Mouse (Mus musculus): ENCODE data around the gene Celf5.

Celf5 gene

DNA sequence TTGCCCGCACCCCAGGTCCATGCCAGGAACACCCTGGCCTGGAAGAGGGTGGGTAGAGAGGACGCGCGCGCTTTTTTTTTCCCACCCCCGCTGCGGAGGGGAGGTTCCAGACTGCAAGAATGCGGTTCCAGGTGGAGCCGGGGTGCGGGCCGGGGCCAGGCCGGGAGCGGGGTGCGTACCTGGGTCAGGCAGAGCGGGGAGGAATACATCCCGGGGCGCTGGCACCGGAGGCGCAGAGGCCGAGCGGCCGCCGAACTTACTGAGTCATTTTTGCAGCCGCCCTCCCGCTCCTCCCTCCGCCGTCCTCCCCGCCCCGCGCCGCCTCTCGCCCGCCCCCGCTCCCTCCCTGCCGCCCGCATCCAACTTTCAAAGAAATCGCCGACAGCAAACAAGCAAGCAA lies 55.6 kb downstream of the Celf5 start:
- no peak for DNase-seq (ENCODE audit: low read depth, low spot score)

DNA sequence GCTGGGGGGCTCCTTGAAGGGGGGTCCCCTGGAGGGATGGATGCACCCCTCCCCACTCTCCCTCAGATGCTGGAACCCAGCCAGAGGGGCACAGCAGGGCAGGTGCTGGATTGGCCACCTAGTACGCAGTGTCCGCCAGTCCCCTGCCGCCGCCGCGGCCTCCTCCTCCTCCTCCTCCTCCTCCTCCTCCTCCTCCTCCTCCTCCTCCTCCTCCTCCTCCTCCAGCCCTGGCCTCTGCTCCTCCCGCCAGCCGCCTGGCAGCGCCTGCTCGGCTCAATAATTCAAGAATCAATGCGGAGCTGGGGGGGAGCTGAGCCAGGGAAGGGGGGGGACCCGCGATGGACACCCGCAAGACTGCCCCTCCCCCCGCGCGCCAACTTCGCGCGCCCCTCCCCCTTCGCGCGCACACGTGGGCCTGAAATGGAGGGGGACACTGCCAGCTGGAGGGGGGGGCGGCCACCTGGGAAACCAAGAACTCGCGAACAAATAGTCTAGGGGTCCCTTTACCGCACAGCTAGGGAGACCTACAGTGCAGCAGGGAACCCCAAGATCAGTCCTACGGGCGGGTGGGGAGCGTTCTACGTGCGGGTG lies 56.3 kb downstream of the Celf5 start:
- DNase-seq (ENCODE audit: low read depth, low spot score) = no peak

GRCm38 (mm10) chr10:81425236-81425850 lies 57.2 kb downstream of the Celf5 start:
- DNase-seq (ENCODE audit: low read depth, low spot score) = no peak

GRCm38 (mm10) chr10:81424246-81425051 lies 58.1 kb downstream of the Celf5 start:
- DNase-seq (ENCODE audit: low read depth, low spot score) = no peak

DNA sequence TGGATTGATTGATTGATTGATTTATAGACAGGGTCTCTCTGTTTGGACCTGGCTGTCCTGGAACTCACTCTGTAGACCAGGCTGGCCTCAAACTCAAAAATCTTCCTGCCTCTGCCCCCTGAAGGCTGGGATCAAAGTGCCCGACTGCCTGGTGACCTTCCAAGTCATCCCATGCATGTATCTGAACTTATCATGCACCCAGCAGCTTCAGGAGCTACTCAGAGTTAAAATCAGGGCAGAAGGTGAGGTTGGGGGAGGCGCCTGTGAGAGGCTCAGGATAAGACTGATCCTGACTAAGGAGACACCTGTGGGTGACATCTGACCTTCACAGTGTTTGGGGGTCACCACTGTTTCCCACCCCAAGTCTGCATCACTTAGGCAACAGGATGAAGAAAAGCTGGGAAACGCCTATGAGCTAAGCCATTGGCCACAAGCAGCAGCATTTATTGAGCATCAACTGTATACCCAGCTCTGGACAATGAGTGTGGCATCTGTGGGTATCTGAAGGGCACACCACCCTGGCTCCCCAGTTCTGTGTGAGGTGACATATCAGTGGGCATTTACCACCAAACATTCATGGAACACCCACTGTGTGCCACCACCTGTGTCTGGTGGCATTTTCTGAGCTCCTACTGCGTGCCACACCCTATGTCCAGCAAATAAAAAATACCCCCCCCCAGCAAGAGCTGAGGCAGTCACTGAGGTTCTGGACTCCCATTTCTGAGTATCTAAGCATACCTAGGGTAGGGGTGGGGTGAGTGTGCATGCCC lies 58.8 kb downstream of the Celf5 start:
- no peak for DNase-seq (ENCODE audit: low read depth, low spot score)

- DNase-seq (ENCODE audit: low read depth, low spot score) = no peak
Measured at GRCm38 (mm10) chr10:81422661-81423217, 59.8 kb downstream of the Celf5 start.

- DNase-seq (ENCODE audit: low read depth, low spot score) = no peak
Measured at GRCm38 (mm10) chr10:81422191-81422590, 60.3 kb downstream of the Celf5 start.

- DNase-seq (ENCODE audit: low read depth, low spot score) = no peak
Measured at GRCm38 (mm10) chr10:81421797-81422100, 60.8 kb downstream of the Celf5 start.

DNA sequence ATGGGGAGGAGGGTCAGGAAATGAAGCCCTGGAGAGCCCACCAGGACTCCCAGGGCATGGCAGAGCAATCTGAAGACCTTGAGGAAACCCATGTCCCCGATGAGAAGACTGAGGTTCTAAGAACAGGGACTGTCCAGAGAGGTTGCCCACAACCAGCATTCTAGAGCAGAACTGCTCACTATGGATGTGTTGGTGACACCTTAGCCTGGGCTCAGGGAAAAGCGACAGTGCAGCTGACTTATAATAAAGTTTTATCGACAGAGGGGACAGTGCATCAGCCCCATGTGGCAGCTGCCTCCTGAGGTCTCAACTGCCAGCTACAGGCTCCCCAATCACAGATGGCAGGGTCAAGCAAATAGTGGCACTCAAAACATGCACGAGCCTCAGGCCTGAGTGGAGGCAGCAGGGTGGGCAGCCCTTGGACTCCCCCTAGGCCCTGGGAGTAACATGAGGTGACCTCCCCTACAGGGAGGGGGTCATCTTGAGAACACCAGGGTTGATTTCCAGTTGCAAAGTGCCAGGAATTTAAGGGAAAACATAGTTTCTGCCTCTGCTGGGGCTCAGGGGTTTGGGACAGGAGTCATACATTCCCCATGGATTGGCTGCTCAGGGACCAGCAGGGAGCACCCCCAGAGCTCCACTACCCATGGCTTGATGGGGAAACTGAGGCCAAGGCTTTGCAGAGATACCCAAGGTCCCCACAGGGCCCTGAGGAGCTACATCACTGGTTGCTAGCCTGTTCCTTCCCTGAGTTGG lies 61.3 kb downstream of the Celf5 start:
- no peak for DNase-seq (ENCODE audit: low read depth, low spot score)

DNA sequence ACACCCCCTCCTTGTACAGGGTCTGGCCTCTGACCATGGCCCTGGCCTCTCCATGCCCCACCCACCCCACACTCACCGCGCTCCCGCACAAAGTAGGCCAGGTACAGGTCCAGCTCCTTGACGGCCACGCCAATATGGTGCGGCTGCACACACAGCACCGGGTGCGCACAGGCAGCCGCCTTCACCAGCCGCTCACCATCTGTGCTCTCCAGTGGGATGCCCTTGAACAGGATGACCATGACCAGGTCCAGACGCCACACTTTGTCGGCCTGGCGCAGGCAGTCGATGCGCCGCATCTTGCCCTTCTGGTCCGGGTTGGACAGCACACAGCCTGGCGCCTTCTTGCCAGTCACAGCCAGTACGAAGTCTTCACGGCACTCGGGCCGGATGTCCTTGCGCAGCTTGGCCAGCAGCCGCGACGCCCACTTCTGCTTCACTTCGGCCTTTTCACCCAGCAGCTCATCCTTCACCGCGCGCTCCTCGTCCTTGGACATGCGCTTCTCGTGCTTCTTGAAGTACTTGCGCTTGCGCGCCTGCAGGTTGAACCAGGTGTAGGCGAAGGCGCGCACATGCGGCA lies 62.2 kb downstream of the Celf5 start:
- no peak for DNase-seq (ENCODE audit: low read depth, low spot score)

DNA sequence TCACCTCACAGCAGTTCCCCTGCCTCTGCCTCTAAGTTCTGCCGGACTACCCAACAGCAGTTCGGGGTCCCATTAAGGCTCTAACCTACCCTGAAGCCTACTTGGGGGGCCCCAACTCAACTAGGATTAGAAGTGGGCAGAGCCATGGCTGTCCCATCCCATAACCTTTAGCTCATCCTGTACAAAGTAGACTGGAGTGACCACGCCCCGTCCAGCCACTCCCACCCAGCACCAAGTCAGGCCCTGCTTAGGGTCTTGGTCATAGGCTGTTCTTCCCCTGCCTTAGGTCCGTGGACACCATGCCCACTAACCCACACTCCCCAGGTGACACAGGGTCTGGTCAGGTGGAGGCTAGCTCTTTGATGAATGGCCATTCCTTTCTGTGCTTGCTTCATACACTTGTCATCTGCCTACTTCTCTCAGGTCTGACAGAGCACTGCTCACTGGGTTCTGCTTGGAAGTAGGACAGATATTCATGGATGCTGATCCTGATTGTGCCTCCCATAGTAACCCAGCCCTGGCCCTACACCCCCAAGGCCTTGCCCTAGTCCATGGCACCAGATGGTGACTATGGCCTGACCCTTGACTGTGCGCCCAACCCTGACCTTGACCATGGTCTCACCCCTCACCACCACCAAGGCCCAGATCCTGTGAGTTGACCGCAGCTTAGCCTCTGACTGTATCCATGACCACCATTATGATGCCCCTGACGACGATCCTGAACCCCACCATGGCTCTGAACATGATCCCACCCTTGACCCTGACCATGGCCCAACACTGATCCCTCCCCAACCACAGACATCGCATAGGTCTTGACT lies 63.2 kb downstream of the Celf5 start:
- no peak for DNase-seq (ENCODE audit: low read depth, low spot score)

- DNase-seq (ENCODE audit: low read depth, low spot score) = no peak
Measured at GRCm38 (mm10) chr10:81418216-81419070, 64.1 kb downstream of the Celf5 start.

GRCm38 (mm10) chr10:81417227-81418215 lies 65.0 kb downstream of the Celf5 start:
- DNase-seq (ENCODE audit: low read depth, low spot score) = no peak

GRCm38 (mm10) chr10:81416581-81417226 lies 65.8 kb downstream of the Celf5 start:
- no peak for DNase-seq (ENCODE audit: low read depth, low spot score)

DNA sequence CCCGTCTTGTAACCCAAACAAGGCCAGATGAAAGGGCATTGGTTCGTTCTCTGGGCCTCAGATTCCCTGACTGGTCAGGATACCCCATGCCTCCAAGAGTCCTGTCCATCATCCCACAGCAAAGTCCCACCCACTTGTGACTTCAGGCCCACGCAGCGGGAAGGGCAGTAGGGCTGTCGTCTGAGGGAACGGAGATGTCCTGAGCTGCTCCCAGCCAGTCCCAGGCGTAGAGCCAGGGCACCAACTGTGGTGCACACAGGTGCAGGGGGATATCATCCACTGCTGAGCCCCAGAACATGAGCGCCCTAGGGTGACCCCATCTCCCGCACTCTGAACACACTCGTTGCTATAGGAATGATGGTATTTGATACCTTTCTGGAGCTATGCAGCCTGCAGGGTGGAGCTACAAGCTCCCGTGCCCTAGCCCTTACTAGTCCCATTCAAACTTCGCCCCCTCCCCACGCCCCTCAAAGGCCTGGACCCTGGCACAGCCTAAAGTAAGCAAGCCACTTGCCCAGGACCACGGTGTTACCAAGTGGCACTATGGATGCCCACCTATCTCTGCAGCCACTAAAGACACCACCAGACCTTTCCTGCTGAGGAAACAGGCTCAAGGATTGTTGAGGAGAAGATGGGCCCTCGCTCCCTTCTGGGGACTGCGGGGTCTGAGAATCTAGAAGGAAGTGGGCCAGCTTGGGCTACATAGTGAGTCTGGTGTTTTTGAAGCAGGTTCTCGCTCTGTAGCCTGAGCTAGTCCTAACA lies 66.8 kb downstream of the Celf5 start:
- no peak for DNase-seq (ENCODE audit: low read depth, low spot score)

DNA sequence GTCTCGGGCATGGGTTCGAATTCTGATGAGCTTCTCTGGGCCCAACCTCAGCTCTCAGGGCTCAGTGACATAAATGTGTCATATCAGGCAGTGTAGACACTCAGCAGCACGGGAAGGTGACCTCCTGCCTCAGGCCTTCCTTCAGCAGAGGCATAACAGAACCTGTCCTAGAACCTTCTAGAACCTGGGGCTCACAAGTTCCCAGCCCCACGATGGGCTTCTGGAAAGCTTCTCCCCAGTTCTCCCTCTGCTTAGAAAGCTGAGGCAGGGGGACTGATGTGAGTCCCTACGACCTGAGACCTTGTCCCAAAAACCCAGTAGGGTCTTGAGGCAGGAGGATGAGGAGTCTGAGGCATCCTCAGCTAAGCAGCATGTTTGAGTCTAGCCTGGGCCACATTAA lies 67.4 kb downstream of the Celf5 start:
- no peak for DNase-seq (ENCODE audit: low read depth, low spot score)

DNA sequence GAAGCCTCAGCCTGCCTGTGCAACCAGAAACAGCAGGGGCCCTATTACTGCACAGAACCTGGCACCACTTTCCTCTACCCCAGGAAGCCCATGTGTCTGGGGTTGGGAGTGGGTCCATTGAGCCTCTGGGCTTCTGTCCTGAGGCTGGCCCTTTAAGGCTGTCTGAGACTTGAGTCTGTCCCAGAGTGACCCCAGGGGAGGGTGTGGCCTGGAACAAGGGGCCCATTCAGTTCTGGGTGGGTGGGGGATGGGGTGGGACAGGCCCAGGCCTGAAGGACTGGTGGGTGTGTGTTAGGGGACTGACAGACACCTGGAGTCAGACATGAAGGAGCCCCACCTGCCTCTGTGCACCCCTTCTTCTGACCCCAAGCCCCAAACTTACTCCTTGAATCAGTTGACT lies 67.8 kb downstream of the Celf5 start:
- no peak for DNase-seq (ENCODE audit: low read depth, low spot score)

All from brain, embryonic 18.5 days (tissue).